Mouse (Mus musculus): ENCODE results near the gene Ugt1a10. TPM values are rescaled to one million over a fixed set of nuclear protein-coding genes. Genes with fewer than 3 reads are reported as not detected.
A peak's percentile ranks its signal among the peaks of the same experiment; 100 is the strongest.
"Not testable (repeated sequence)": the region's sequence is repeated elsewhere in the genome, so short reads cannot be mapped to it uniquely, and the experiment has no call there.

Ugt1a10 gene
- polyA plus RNA-seq, 1 experiment from 2014 or later, result not detected

GRCm38 (mm10) chr1:88129091-88129490 lies 73.9 kb downstream of the Ugt1a10 start:
- not testable (repeated sequence) for ATAC-seq (ENCODE audit: low FRiP score); H3K4me1 ChIP-seq
- WGBS, result 93% methylated on average over 2 of the region's 2 CpGs

GRCm38 (mm10) chr1:88130223-88130622 lies 75.0 kb downstream of the Ugt1a10 start:
- WGBS, result 86% methylated on average over 1 of the region's 1 CpGs
- not testable (repeated sequence) for H3K27me3 ChIP-seq (replicated peaks); ATAC-seq (ENCODE audit: low FRiP score)

More at GRCm38 (mm10) chr1:88129091-88129490, 73.9 kb downstream of the Ugt1a10 start:
- not testable (repeated sequence) for H3K27me3 ChIP-seq (replicated peaks); H3K9me3 ChIP-seq (replicated peaks); H3K27ac ChIP-seq (replicated peaks); H3K4me3 ChIP-seq (replicated peaks); H3K36me3 ChIP-seq; H3K9ac ChIP-seq (replicated peaks); H3K4me2 ChIP-seq

GRCm38 (mm10) chr1:88133908-88134456 lies 78.8 kb downstream of the Ugt1a10 start:
- ATAC-seq (ENCODE audit: low FRiP score), result no peak
- Histone ChIP-seq H3K9me3 (replicated peaks) (no peaks in the 10 kb centered on the region), H3K4me2 (no peak overlapping the region), H3K36me3 (no peaks in the 10 kb centered on the region), H3K4me3 (replicated peaks) (no peak overlapping the region), H3K4me1 (peaks cover 5% of the 10 kb centered on the region; the same call in 1 of the 2 replicates), H3K27me3 (replicated peaks) (no peaks in the 10 kb centered on the region), H3K9ac (replicated peaks) (no peak overlapping the region), H3K27ac (replicated peaks) (peak overlapping the region; percentile 51; the same call in 1 of the 2 replicates)
- WGBS, result 40% methylated on average over 3 of the region's 3 CpGs

More at GRCm38 (mm10) chr1:88130223-88130622, 75.0 kb downstream of the Ugt1a10 start:
- not testable (repeated sequence) for H3K4me1 ChIP-seq; H3K9ac ChIP-seq (replicated peaks); H3K27ac ChIP-seq (replicated peaks); H3K9me3 ChIP-seq (replicated peaks); H3K4me2 ChIP-seq; H3K4me3 ChIP-seq (replicated peaks); H3K36me3 ChIP-seq

GRCm38 (mm10) chr1:88134457-88135011 lies 79.3 kb downstream of the Ugt1a10 start, which contains the start of gene Ugt1a6a:
Gene Ugt1a6a (plus strand): TSS chr1:88134809.
- H3K9me3 ChIP-seq (replicated peaks); H3K4me3 ChIP-seq (replicated peaks); H3K4me1 ChIP-seq; H3K9ac ChIP-seq (replicated peaks); ATAC-seq (ENCODE audit: low FRiP score); H3K36me3 ChIP-seq; H3K27me3 ChIP-seq (replicated peaks); H3K4me2 ChIP-seq: not testable (repeated sequence)
- H3K27ac ChIP-seq (replicated peaks), result peak within 1 kb of the TSS; percentile 51; the same call in 1 of the 2 replicates
- WGBS, result 52% methylated on average over 5 of the region's 5 CpGs

GRCm38 (mm10) chr1:88135229-88135904 lies 80.2 kb downstream of the Ugt1a10 start:
- not testable (repeated sequence) for H3K4me1 ChIP-seq; H3K9ac ChIP-seq (replicated peaks); H3K4me2 ChIP-seq; H3K36me3 ChIP-seq; ATAC-seq (ENCODE audit: low FRiP score); H3K27ac ChIP-seq (replicated peaks); H3K4me3 ChIP-seq (replicated peaks); H3K27me3 ChIP-seq (replicated peaks); H3K9me3 ChIP-seq (replicated peaks)
- WGBS, result 93% methylated on average over 6 of the region's 6 CpGs

GRCm38 (mm10) chr1:88136646-88137045 lies 81.5 kb downstream of the Ugt1a10 start:
- H3K9me3 ChIP-seq (replicated peaks), result no peaks in the 10 kb centered on the region
- no peak overlapping the region for H3K27ac ChIP-seq (replicated peaks)
- no peak for ATAC-seq (ENCODE audit: low FRiP score)
- no peaks in the 10 kb centered on the region for H3K36me3 ChIP-seq
- no peak overlapping the region for H3K4me2 ChIP-seq
- H3K4me3 ChIP-seq (replicated peaks), result no peak overlapping the region
- H3K27me3 ChIP-seq (replicated peaks), result no peaks in the 10 kb centered on the region
- peaks cover 5% of the 10 kb centered on the region; the same call in 1 of the 2 replicates for H3K4me1 ChIP-seq
- H3K9ac ChIP-seq (replicated peaks), result no peak overlapping the region
- WGBS, result 63% methylated on average over 2 of the region's 2 CpGs

- no peak overlapping the region for H3K4me2 ChIP-seq
- H3K4me1 ChIP-seq, result peaks cover 5% of the 10 kb centered on the region; the same call in 1 of the 2 replicates
- H3K9ac ChIP-seq (replicated peaks), result no peak overlapping the region
- no peak overlapping the region for H3K27ac ChIP-seq (replicated peaks)
- H3K27me3 ChIP-seq (replicated peaks), result no peaks in the 10 kb centered on the region
- no peak overlapping the region for H3K4me3 ChIP-seq (replicated peaks)
- H3K9me3 ChIP-seq (replicated peaks), result no peaks in the 10 kb centered on the region
- ATAC-seq (ENCODE audit: low FRiP score), result no peak
- 87% methylated on average over 3 of the region's 3 CpGs for WGBS
- no peaks in the 10 kb centered on the region for H3K36me3 ChIP-seq
Measured at GRCm38 (mm10) chr1:88137264-88137663, 82.1 kb downstream of the Ugt1a10 start.

- no peak overlapping the region for H3K27ac ChIP-seq (replicated peaks)
- no peak for ATAC-seq (ENCODE audit: low FRiP score)
- H3K4me3 ChIP-seq (replicated peaks), result no peak overlapping the region
- no peak overlapping the region for H3K9ac ChIP-seq (replicated peaks)
- 95% methylated on average over 1 of the region's 1 CpGs for WGBS
- no peaks in the 10 kb centered on the region for H3K9me3 ChIP-seq (replicated peaks)
- H3K4me2 ChIP-seq, result no peak overlapping the region
- peaks cover 5% of the 10 kb centered on the region; the same call in 1 of the 2 replicates for H3K4me1 ChIP-seq
- H3K36me3 ChIP-seq, result no peaks in the 10 kb centered on the region
- H3K27me3 ChIP-seq (replicated peaks), result no peaks in the 10 kb centered on the region
Measured at GRCm38 (mm10) chr1:88138145-88138544, 83.0 kb downstream of the Ugt1a10 start.

- H3K9ac ChIP-seq (replicated peaks); H3K36me3 ChIP-seq; H3K4me1 ChIP-seq; H3K27ac ChIP-seq (replicated peaks); H3K4me2 ChIP-seq; H3K4me3 ChIP-seq (replicated peaks); H3K9me3 ChIP-seq (replicated peaks); H3K27me3 ChIP-seq (replicated peaks); ATAC-seq (ENCODE audit: low FRiP score): not testable (repeated sequence)
- 51% methylated on average over 1 of the region's 1 CpGs for WGBS
Measured at GRCm38 (mm10) chr1:88140492-88140891, 85.3 kb downstream of the Ugt1a10 start.

- not testable (repeated sequence) for H3K9me3 ChIP-seq (replicated peaks); H3K4me2 ChIP-seq; H3K9ac ChIP-seq (replicated peaks); H3K4me3 ChIP-seq (replicated peaks); H3K4me1 ChIP-seq; ATAC-seq (ENCODE audit: low FRiP score); H3K27ac ChIP-seq (replicated peaks); H3K36me3 ChIP-seq; H3K27me3 ChIP-seq (replicated peaks)
- WGBS, result 2% methylated on average over 5 of the region's 5 CpGs
Measured at GRCm38 (mm10) chr1:88143966-88144675, 88.9 kb downstream of the Ugt1a10 start.

- not testable (repeated sequence) for H3K4me3 ChIP-seq (replicated peaks); H3K4me2 ChIP-seq; H3K27me3 ChIP-seq (replicated peaks); H3K9me3 ChIP-seq (replicated peaks); H3K36me3 ChIP-seq; ATAC-seq (ENCODE audit: low FRiP score); H3K4me1 ChIP-seq; H3K27ac ChIP-seq (replicated peaks); H3K9ac ChIP-seq (replicated peaks)
- 78% methylated on average over 2 of the region's 2 CpGs for WGBS
Measured at GRCm38 (mm10) chr1:88145278-88145677, 90.1 kb downstream of the Ugt1a10 start.

Data from neural tube, embryonic 15.5 days (tissue).